Mouse (Mus musculus): ENCODE measurements around the gene Hs2st1.
"Not testable (repeated sequence)": the region's sequence is repeated elsewhere in the genome, so short reads cannot be mapped to it uniquely, and the experiment has no call there.

Gene Hs2st1

GRCm38 (mm10) chr3:144570047-144570815, at the start of gene Hs2st1, which contains the start of gene Selenof:
TSS of gene Hs2st1 (minus strand) at chr3:144570181.
TSS of gene Selenof (plus strand) at chr3:144570304.
- DNase-seq (ENCODE audit: low spot score in 2 of 2): peak; percentile 84 to 94

- DNase-seq (ENCODE audit: low spot score in 2 of 2): no peak
Measured at GRCm38 (mm10) chr3:144617633-144618180, 47.7 kb upstream of the Hs2st1 start.

GRCm38 (mm10) chr3:144616654-144617425, 46.9 kb upstream of the Hs2st1 start:
- DNase-seq (ENCODE audit: low spot score in 2 of 2): peak; percentile 75 to 82

GRCm38 (mm10) chr3:144615459-144615858, 45.5 kb upstream of the Hs2st1 start:
- DNase-seq (ENCODE audit: low spot score in 2 of 2): no peak

- no peak for DNase-seq (ENCODE audit: low spot score in 2 of 2)
Measured at GRCm38 (mm10) chr3:144614698-144615097, 44.7 kb upstream of the Hs2st1 start.

- no peak for DNase-seq (ENCODE audit: low spot score in 2 of 2)
Measured at GRCm38 (mm10) chr3:144614277-144614676, 44.3 kb upstream of the Hs2st1 start.

- no peak for DNase-seq (ENCODE audit: low spot score in 2 of 2)
Measured at GRCm38 (mm10) chr3:144612382-144612781, 42.4 kb upstream of the Hs2st1 start.

- no peak for DNase-seq (ENCODE audit: low spot score in 2 of 2)
Measured at GRCm38 (mm10) chr3:144611626-144612271, 41.8 kb upstream of the Hs2st1 start.

- DNase-seq (ENCODE audit: low spot score in 2 of 2): no peak
Measured at GRCm38 (mm10) chr3:144610759-144611158, 40.8 kb upstream of the Hs2st1 start.

GRCm38 (mm10) chr3:144608090-144608489, 38.1 kb upstream of the Hs2st1 start:
- no peak for DNase-seq (ENCODE audit: low spot score in 2 of 2)

GRCm38 (mm10) chr3:144606449-144606848, 36.5 kb upstream of the Hs2st1 start:
- no peak for DNase-seq (ENCODE audit: low spot score in 2 of 2)

- not testable (repeated sequence) for DNase-seq (ENCODE audit: low spot score in 2 of 2)
Measured at GRCm38 (mm10) chr3:144605811-144606210, 35.8 kb upstream of the Hs2st1 start.

GRCm38 (mm10) chr3:144604205-144604604, 34.2 kb upstream of the Hs2st1 start:
- DNase-seq (ENCODE audit: low spot score in 2 of 2): no peak

- DNase-seq (ENCODE audit: low spot score in 2 of 2): no peak
Measured at GRCm38 (mm10) chr3:144603558-144603957, 33.6 kb upstream of the Hs2st1 start.

- DNase-seq (ENCODE audit: low spot score in 2 of 2): no peak
Measured at GRCm38 (mm10) chr3:144602819-144603218, 32.8 kb upstream of the Hs2st1 start.

GRCm38 (mm10) chr3:144602413-144602812, 32.4 kb upstream of the Hs2st1 start:
- DNase-seq (ENCODE audit: low spot score in 2 of 2): no peak

- no peak for DNase-seq (ENCODE audit: low spot score in 2 of 2)
Measured at GRCm38 (mm10) chr3:144597790-144598467, 27.9 kb upstream of the Hs2st1 start.

- DNase-seq (ENCODE audit: low spot score in 2 of 2): no peak
Measured at GRCm38 (mm10) chr3:144597121-144597520, 27.1 kb upstream of the Hs2st1 start.

GRCm38 (mm10) chr3:144592992-144593785, 23.2 kb upstream of the Hs2st1 start:
- no peak for DNase-seq (ENCODE audit: low spot score in 2 of 2)

- DNase-seq (ENCODE audit: low spot score in 2 of 2): no peak
Measured at GRCm38 (mm10) chr3:144589189-144589890, 19.4 kb upstream of the Hs2st1 start.
